Mouse (Mus musculus) heart, embryonic 11.5 days (tissue): ENCODE results near the gene Vsx2. TPM values are rescaled to one million over a fixed set of nuclear protein-coding genes. Genes with fewer than 3 reads are reported as not detected.

ENCODE experiments used
- ATAC-seq: fragments of 200-750 bp; cut with Nextera tagmentation; replicated peaks from 2 replicates; pipeline ENCODE4 v1.8.0; 2017; ENCODE audit warnings: moderate library complexity; ENCODE audit not compliant: insufficient number of reproducible peaks, low FRiP score, low TSS enrichment
- H3K27ac ChIP-seq: fragments of 300-500 bp; sonication (generic); 2 replicates; pipeline ENCODE4 v1.5.1; 2014; ENCODE audit warnings: mild to moderate bottlenecking, low read depth, low read length
- H3K27me3 ChIP-seq: fragments of 300-500 bp; sonication (generic); 2 replicates; pipeline ENCODE4 v1.6.1; 2014; ENCODE audit warnings: mild to moderate bottlenecking, low read length, mixed read lengths; ENCODE audit not compliant: control insufficient read depth, insufficient read depth
- H3K36me3 ChIP-seq: fragments of 300-500 bp; sonication (generic); 2 replicates; pipeline ENCODE4 v1.6.1; 2014; ENCODE audit warnings: mild to moderate bottlenecking, low read length, moderate library complexity, mixed read lengths; ENCODE audit not compliant: control insufficient read depth, insufficient read depth
- H3K4me1 ChIP-seq: fragments of 300-500 bp; sonication (generic); 2 replicates; pipeline ENCODE4 v1.6.1; 2014; ENCODE audit warnings: low read length; ENCODE audit not compliant: control insufficient read depth, insufficient read depth
- H3K4me2 ChIP-seq: fragments of 300-500 bp; sonication (generic); 2 replicates; pipeline ENCODE4 v1.6.1; 2014; ENCODE audit warnings: mild to moderate bottlenecking, moderate library complexity
- H3K4me3 ChIP-seq: fragments of 300-500 bp; sonication (generic); 2 replicates; pipeline ENCODE4 v1.5.1; 2014; ENCODE audit warnings: low read depth, low read length
- H3K9ac ChIP-seq: fragments of 300-500 bp; sonication (generic); 2 replicates; pipeline ENCODE4 v1.6.1; 2014; ENCODE audit warnings: mild to moderate bottlenecking, low read depth, low read length, moderate library complexity
- H3K9me3 ChIP-seq: fragments of 300-500 bp; sonication (generic); replicated peaks from 2 replicates; pipeline ENCODE4 v1.6.1; 2016; ENCODE audit warnings: low read length; ENCODE audit not compliant: control insufficient read depth
- WGBS: fragments of 180-500 bp; shearing (Covaris S2); extraction: QIAGEN DNeasy Blood & Tissue Kit; methylation state at CpG from one replicate; pipeline ENCODE4 v1.1.7; 2014; ENCODE audit not compliant: insufficient replicate concordance; 5-methylcytosine and 5-hydroxymethylcytosine counted together
- polyA plus RNA-seq: library from polyadenylated mRNA; unstranded; fragments of >200 nt; fragmentation: Nextera tagmentation; extraction: Ambion mirVana; gene quantifications from 2 replicates; pipeline ENCODE4 v1.2.1, GENCODE M21; 2014

The Vsx2 gene
- polyA plus RNA-seq, 1 experiment from 2014 or later, result not detected

DNA sequence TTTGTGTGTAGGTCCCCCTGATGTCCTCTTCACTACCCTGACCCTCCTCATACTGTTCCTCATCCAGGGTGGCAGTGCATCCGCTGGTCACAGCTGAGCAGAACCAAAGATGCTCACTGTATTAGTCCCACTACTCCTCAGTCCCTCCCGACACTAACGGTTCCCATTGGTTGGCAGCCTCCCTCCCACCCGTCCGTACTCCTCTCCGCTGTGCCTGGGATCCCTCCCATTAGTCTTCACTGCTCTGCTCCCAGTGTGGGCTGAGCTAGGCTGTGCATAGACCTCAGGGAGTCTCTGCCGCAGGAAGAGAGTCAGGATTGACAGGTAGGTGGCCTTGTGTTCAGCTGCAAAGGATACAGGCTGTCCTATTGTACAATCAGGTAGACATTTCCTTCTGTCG is 28.8 kb downstream of the Vsx2 start:
- no peak for ATAC-seq
- 22% methylated on average over 8 of the region's 8 CpGs for WGBS
- Histone ChIP-seq H3K36me3 (peaks cover 4% of the 10 kb centered on the region), H3K4me3 (no peak overlapping the region), H3K4me2 (no peak overlapping the region), H3K9me3 (no peaks in the 10 kb centered on the region), H3K27me3 (peaks cover 15% of the 10 kb centered on the region), H3K27ac (no peak overlapping the region), H3K9ac (no peak overlapping the region), H3K4me1 (no peaks in the 10 kb centered on the region)

- WGBS, result 73% methylated on average over 6 of the region's 7 CpGs
- Histone ChIP-seq H3K4me2 (no peak overlapping the region), H3K9me3 (no peaks in the 10 kb centered on the region), H3K4me3 (no peak overlapping the region), H3K27ac (no peak overlapping the region), H3K36me3 (peaks cover 10% of the 10 kb centered on the region), H3K9ac (no peak overlapping the region), H3K4me1 (no peaks in the 10 kb centered on the region), H3K27me3 (peaks cover 4% of the 10 kb centered on the region)
- no peak for ATAC-seq
Measured at GRCm38 (mm10) chr12:84604001-84604400, 34.4 kb downstream of the Vsx2 start.

DNA sequence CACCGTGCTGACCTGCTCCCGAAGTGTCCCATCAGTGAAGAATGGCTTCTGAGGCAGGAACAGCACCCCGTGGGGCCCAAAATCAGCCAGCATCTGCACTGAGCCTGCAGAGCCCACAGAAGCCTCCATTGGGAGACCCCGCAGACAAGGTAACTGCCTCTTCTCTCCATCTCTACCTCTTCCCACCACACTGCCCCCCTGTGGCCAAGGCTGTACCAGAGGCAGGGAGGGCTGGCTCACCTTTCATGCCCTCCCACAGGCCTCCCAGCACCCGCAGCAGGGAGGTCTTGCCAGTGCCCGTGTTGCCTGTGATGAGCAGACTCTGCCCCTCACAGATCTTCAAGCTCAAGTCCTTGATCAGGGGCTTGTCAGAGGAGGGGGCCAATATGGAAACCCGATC is 36.3 kb downstream of the Vsx2 start:
- Histone ChIP-seq H3K4me1 (no peaks in the 10 kb centered on the region), H3K9me3 (no peaks in the 10 kb centered on the region), H3K4me2 (no peak overlapping the region), H3K36me3 (peaks cover 10% of the 10 kb centered on the region), H3K27me3 (no peaks in the 10 kb centered on the region), H3K9ac (no peak overlapping the region), H3K27ac (no peak overlapping the region), H3K4me3 (no peak overlapping the region)
- WGBS, result 69% methylated on average over 7 of the region's 7 CpGs
- no peak for ATAC-seq

GRCm38 (mm10) chr12:84611718-84612117 is 42.2 kb downstream of the Vsx2 start:
- H3K4me1 ChIP-seq, result peaks cover 2% of the 10 kb centered on the region; the same call in 1 of the 2 replicates
- 87% methylated on average over 10 of the region's 10 CpGs for WGBS
- H3K27me3 ChIP-seq, result no peaks in the 10 kb centered on the region
- H3K27ac ChIP-seq, result no peak overlapping the region
- H3K9me3 ChIP-seq, result no peaks in the 10 kb centered on the region
- no peak for ATAC-seq
- H3K4me2 ChIP-seq, result no peak overlapping the region
- H3K9ac ChIP-seq, result no peak overlapping the region
- peaks cover 7% of the 10 kb centered on the region; the same call in 1 of the 2 replicates for H3K36me3 ChIP-seq
- no peak overlapping the region for H3K4me3 ChIP-seq

- no peak for ATAC-seq
- whole genome bisulfite sequencing, result 53% methylated on average over 8 of the region's 8 CpGs
- Histone ChIP-seq H3K27me3 (no peaks in the 10 kb centered on the region), H3K4me1 (peaks cover 2% of the 10 kb centered on the region; the same call in 1 of the 2 replicates), H3K9me3 (no peaks in the 10 kb centered on the region), H3K4me2 (no peak overlapping the region), H3K4me3 (no peak overlapping the region), H3K36me3 (0 out of 2 replicates have a peak, but pooled peaks cover 1% of the 10 kb centered on the region), H3K9ac (no peak overlapping the region), H3K27ac (no peak overlapping the region)
Measured at GRCm38 (mm10) chr12:84612518-84612917, 43.0 kb downstream of the Vsx2 start.

DNA sequence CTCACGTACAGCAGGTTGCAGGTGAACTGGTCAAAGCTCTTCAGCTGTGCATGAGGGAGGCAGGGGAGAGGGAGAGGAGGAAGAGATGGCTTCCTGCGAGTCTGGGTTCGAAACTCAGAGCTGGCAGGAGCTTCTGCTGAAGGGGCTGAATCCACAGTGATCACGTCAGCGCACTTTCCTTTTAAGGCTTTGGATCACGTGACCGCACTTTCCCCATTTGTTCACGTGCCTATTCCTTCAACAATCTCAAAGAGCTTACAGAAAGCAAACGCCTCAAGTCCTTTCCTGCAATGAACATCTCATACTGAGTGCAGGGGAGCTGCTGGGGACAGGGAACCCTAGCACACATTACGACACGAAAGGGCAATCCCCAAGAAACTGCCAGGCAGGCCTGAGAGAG is 44.4 kb downstream of the Vsx2 start:
- no peaks in the 10 kb centered on the region for H3K36me3 ChIP-seq
- no peak for ATAC-seq
- WGBS, result 76% methylated on average over 11 of the region's 11 CpGs
- no peak overlapping the region for H3K4me2 ChIP-seq
- H3K27ac ChIP-seq, result no peak overlapping the region
- H3K27me3 ChIP-seq, result no peaks in the 10 kb centered on the region
- H3K4me3 ChIP-seq, result no peak overlapping the region
- no peaks in the 10 kb centered on the region for H3K9me3 ChIP-seq
- H3K9ac ChIP-seq, result no peak overlapping the region
- H3K4me1 ChIP-seq, result peaks cover 2% of the 10 kb centered on the region; the same call in 1 of the 2 replicates

GRCm38 (mm10) chr12:84614524-84614923 is 45.0 kb downstream of the Vsx2 start:
- Histone ChIP-seq H3K27me3 (no peaks in the 10 kb centered on the region), H3K4me3 (no peak overlapping the region), H3K4me1 (peaks cover 2% of the 10 kb centered on the region; the same call in 1 of the 2 replicates), H3K27ac (no peak overlapping the region), H3K4me2 (no peak overlapping the region), H3K9me3 (no peaks in the 10 kb centered on the region), H3K36me3 (no peaks in the 10 kb centered on the region), H3K9ac (no peak overlapping the region)
- WGBS, result 46% methylated on average over 7 of the region's 7 CpGs
- ATAC-seq, result no peak

- Histone ChIP-seq H3K9ac (peak within 1 kb of the TSS; percentile 81), H3K4me2 (peak within 1 kb of the TSS; percentile 61), H3K27me3 (no peaks in the 10 kb centered on the region), H3K27ac (no peak within 1 kb of the TSS), H3K36me3 (no peaks in the 10 kb centered on the region), H3K4me3 (peak within 1 kb of the TSS; percentile 59), H3K4me1 (peaks cover 6% of the 10 kb centered on the region; the same call in 1 of the 2 replicates), H3K9me3 (no peaks in the 10 kb centered on the region)
- WGBS, result under 1% methylated on average over 34 of the region's 34 CpGs
- ATAC-seq, result peak; percentile 92
Measured at GRCm38 (mm10) chr12:84616977-84617630, 47.5 kb downstream of the Vsx2 start, which contains the start of gene Abcd4. Gene Abcd4, minus strand, starts transcription at chr12:84617413.

GRCm38 (mm10) chr12:84617663-84618062 is 48.1 kb downstream of the Vsx2 start:
- H3K36me3 ChIP-seq, result no peaks in the 10 kb centered on the region
- H3K4me3 ChIP-seq, result peak overlapping the region; percentile 59
- no peaks in the 10 kb centered on the region for H3K27me3 ChIP-seq
- peaks cover 6% of the 10 kb centered on the region; the same call in 1 of the 2 replicates for H3K4me1 ChIP-seq
- peak overlapping the region; percentile 61 for H3K4me2 ChIP-seq
- ATAC-seq, result peak; percentile 47; the same call in 1 of the 2 replicates
- H3K9me3 ChIP-seq, result no peaks in the 10 kb centered on the region
- H3K27ac ChIP-seq, result no peak overlapping the region
- 9% methylated on average over 10 of the region's 10 CpGs for WGBS
- H3K9ac ChIP-seq, result peak overlapping the region; percentile 81
